Mouse (Mus musculus): ENCODE data around the gene Has3.

DNA sequence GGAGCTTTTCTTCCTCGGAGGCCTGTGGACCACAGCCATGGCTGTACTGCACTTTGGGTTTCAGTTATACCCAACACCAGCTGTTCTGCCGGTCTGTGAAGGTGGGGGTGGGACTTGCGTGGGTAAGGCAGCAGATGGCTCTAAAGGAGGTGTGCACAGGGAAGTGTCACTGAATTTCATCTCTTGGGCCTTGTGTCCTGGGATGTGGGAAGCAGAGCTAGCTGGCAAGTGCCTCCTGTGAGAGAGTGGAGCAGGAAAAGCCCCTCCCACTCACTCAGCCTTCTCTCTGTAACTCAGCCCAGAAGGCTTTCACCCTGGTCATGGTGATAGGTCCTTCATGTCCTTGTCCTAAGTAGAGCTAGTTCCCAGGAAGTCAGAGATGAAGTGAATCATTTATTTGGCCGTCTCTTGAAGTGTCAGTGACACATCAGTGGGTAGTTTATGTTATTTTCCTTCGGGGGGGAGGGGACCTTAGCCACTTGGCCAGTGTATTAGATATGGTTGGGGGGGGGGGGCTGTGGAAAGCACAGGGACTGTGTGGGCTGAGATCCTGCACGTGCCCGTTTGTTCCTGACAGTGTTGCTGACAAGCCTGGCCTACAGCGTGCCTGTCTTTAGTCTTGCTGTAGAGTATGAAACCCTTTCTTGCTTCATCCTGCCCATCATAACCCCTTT is 49.8 kb downstream of the Has3 start:
- no peak for TF ChIP-seq POLR2A (IDR thresholded peaks at IDR 0.05; ENCODE audit: low read depth, low read length)
- no peak for TF ChIP-seq CTCF (IDR thresholded peaks at IDR 0.05; ENCODE audit: extremely low read depth, insufficient read depth, insufficient read length, insufficient replicate concordance)
